Mouse (Mus musculus) cerebellum, adult (tissue): ENCODE data around the gene Gpr137.

Source experiments
- ATAC-seq: cut with Nextera tagmentation; 2 replicates; pipeline ENCODE4 v1.9.2; 2017; ENCODE audit warnings: mild to moderate bottlenecking, moderate library complexity, mixed read lengths; ENCODE audit not compliant: insufficient number of reproducible peaks, low FRiP score, low TSS enrichment

The Gpr137 gene

GRCm38 (mm10) chr19:6924461-6925306 is 17.6 kb downstream of the Gpr137 start:
- no peak for ATAC-seq

DNA sequence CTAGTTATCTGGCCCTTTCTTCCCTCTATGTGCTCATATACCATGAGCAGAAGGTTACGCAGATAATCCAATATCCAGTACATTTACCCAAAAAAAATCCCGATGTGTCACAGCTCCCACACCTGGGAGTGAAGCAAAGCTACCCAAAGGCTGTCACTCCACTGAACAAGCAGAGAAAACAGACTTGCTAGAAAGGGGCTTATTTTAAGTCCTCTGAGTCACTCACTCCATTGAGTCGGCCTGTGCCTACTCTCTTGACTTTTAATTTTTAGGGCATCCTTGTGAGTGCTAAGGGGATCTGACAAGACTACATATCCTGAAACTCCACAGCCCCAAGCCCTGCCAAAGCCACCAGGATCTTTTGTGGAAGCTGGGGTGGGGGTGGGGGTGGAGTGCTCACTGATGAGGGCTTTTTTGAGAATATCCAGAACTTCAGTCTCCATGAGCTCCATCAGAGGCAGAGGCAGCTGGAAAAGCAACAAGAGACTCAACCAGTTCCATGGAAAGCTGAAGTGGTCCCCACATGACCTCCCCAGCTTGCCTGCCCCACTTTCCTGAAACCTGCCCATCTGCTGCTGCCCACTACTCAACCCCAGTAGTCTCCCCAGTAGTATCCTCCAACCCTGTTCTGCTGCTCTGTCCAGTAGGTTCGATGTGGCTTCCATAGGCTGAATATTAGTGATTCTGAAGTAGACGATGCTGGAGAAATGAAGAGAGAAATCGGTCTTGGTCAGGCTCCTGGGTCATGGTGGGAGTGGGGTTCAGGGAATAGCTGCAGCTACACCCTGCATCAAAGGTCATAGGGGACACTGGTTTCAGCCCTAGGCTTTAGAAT is 19.2 kb downstream of the Gpr137 start:
- no peak for ATAC-seq

DNA sequence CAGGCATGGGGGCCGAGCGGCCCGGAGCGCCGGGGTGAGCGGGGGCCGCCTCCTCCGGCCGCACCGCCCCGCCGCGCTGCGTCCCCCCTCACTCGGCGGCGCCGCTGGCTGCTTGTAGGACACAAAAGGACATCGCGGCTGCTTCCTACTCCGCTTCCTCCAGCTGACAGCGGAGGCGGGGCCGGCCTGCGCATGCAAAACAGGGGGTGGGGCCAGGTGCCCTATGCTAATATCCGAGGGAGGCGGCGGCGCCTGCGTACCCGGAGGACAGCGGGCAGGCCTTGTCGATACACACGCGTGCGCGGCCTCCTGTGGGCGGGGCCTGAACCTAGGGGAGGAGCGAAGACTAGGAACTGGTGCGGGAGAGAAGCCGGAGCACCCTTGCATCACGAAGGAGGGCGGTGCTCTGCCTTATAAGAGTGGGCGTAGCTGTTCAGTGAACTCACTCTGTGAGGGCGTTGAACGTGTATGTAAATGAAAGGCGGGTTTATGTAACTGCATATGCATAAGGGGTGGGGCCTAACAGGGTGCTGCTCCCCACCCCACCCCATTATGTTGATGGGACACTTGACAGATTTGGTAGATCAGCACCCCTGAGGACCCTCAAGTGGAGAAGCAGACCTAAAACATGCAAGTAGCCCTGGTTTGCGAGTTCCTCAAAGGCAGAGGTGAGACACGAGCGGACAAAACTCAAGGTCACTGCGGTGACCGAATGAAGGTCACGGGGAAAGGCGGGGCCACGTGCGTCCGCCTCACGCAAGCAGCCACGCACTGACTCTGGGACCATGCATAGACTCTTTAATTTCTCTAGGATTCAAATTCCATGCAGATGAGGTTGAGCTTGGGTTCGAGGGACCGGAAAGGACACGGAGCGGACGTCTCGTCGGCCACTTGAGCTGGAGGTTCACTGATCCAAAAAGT is 20.4 kb downstream of the Gpr137 start, which contains the start of gene Esrra:
Esrra (minus strand) TSS at position 167 of the 921 bp plus-strand sequence.
- peak; percentile 88 for ATAC-seq

- ATAC-seq: no peak
Measured at GRCm38 (mm10) chr19:6920741-6921636, 21.3 kb downstream of the Gpr137 start.

GRCm38 (mm10) chr19:6919876-6920740 is 22.2 kb downstream of the Gpr137 start:
- 0 out of 2 replicates have a peak, but pooled peaks have one; percentile 23 for ATAC-seq

GRCm38 (mm10) chr19:6919431-6919830 is 22.8 kb downstream of the Gpr137 start:
- ATAC-seq: no peak

- no peak for ATAC-seq
Measured at GRCm38 (mm10) chr19:6918321-6918720, 24.0 kb downstream of the Gpr137 start.

DNA sequence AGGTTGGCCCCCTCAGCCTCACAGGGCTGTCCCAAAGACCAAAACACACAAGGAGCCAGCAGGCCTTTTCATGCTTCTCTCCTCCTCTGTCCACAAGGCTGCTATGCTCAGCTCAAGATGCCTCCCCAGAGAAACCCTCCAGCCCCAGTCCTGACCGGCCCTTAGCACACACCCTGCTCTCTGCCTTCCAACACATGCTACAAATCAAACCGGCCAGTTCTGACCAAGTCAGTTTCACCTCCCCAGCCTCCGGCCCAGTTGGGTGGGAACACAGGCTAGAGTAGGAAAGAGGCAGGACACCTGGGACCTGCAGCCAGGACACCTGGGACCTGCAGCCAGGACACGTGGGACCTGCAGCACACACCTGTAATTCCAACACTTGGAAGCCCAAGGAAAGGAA is 25.8 kb downstream of the Gpr137 start:
- ATAC-seq: no peak

DNA sequence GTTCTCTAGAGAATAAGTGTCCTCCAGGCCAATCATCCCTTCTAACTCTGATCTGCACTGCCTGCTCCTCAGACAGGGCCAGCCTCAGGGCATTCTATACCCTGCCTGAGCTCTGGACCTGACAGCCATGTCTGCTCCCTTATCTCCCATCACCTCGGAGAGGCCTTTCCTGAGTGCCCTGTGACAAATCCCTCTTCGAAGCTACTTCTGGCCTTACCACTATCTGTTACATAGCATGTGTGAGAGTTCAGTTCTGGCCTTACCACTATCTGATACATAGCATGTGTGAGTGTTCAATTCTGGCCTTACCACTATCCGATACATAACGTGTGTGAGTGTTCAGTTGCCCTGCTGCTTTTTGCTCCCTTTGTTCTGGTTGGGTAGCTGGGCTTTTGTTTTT is 27.0 kb downstream of the Gpr137 start:
- no peak for ATAC-seq

DNA sequence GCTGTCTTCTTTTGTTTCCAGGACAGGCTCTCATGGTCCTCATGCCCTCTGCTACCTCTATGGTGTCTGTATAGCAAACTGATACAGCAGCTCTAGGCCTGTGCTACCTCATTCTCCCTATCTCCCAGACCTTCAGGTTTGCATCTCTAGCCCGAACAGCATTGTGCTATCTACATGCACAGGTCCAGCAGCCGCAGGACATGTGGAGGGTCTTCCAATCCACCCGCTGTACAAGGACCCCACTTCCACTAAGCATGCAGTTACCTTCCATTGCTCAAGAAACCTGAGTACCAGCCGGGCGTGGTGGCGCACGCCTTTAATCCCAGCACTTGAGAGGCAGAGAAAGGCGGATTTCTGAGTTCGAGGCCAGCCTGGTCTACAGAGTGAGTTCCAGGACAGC is 27.7 kb downstream of the Gpr137 start:
- no peak for ATAC-seq

GRCm38 (mm10) chr19:6913991-6914390 is 28.3 kb downstream of the Gpr137 start:
- ATAC-seq: no peak

DNA sequence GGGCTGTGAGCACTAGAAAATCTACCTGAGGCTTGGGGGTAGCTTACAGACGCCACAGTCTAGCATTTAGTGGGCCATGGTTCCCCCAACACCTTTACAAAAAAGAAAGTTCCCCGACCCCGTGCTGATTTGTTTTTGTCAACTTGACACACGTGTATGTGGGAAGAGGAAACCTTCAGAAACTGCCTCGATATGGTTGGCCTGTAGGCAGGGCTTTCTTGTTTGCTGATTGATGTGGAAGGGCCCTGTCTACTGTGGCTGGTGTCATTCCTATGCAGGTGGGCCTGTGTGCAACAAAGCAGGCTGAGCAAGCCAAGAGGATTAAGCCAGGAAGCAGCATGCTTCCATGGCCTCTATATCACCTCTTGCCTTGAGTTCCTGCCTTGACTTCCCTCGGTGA is 29.2 kb downstream of the Gpr137 start:
- no peak for ATAC-seq

DNA sequence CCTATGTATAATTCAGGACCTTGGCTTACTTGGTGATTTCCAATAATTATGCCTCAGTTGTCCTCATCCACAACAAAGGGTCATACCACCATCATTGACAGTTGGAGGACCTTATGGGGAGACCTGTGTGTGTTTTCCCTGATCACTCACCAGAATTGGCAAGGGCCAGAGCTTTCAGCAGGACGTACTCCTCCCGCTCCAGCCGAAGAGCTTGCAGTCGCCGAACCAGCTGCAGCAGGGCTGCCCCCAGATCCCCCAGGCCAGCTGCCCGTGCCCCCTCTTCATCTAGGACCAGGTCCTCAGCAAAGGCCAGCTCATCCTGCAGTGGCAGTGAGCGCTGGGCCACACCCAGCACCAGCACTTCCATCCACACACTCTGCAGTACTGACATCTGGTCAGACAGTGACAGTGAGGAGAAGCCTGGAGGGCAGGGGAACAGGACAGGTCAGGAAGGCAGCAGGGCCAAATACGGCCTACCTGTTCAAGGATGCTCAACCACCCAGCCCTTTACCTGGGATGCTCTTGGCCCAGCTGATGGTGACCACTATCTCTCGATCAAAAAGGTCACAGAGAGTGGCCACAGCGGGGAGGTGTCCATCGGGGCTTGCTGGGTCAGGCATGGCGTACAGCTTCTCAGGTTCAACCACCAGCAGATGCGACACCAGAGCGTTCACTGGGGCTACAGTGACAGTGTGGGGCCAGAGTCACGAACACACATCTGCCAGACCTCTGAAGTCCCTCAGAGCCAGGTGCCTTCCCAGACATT is 29.9 kb downstream of the Gpr137 start:
- ATAC-seq: no peak

GRCm38 (mm10) chr19:6911101-6912074 is 30.9 kb downstream of the Gpr137 start:
- ATAC-seq: no peak

DNA sequence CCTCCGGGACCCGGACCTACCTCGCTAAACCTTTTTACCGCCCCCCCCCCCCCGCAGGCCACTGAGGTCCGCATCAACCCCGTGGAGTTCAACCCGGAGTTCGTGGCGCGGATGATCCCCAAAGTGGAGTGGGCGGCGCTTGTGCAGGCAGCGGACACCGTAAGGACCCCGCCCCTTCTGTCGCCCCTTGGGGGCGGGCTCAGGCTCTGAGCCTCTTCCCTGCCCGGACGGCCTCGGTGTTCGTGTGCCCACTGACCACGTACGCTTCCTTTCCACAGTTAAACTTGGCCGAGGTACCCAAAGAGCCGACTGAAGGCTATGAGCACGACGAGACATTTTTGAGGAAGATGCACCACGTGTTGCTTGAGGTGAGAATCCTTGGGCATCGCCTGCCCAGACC is 32.0 kb downstream of the Gpr137 start:
- ATAC-seq: peak; percentile 8; the same call in 1 of the 2 replicates

GRCm38 (mm10) chr19:6909507-6910289 is 32.6 kb downstream of the Gpr137 start, which contains the start of the genes Trmt112 and Prdx5:
Gene Trmt112, plus strand, starts transcription at chr19:6909698.
Gene Prdx5, minus strand, starts transcription at chr19:6910106.
- ATAC-seq: peak; percentile 74
